9 mouse cellular contexts compared by ENCODE assay signal in the genomic region with DNA sequence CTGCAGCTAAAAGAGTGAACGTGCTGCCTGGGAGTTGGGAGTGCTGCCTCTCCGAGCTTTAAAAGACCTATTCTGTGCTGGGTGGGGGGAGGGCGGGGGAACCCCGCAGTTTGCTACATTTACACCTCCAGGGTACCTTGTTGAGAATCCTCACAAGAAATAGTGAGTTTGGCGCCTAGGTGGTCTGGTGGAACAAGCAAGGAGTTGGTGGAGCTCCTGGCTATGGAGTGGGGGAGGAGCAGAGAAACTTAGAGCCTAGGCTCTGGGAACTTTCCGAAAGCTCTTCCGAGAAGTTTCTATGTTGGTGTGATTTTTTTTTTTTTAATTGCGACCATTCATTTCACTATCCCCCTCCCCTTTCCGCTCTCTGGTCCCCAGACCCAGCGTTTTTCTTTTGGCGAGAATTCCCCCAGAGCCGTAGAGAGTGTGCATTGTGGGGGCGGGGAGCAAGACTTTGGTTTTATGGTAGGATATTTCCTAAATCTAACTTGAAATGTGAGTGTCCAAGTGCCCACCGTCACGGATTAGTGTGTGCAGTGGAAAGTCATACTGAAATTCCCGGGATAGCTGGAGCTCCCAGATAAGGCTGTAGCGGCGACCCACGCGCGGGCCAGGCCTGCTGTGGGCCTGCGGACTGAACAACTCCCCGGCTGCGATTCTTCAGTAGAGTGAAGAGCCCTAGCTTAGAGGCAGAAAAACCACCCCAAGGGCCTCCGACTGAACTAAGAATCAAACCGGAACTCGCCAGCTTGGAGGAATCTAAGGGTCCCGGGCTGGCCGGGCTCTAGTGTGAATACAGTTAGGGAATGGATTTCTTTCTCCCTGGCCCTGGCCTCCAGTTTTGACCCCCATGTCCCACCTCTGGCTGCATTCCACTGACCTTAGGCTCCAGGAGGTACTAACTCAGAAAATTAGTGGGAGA. TPM values are rescaled to one million over a fixed set of nuclear protein-coding genes. Genes with fewer than 3 reads are reported as not detected.
DNase-seq lines count a peak whose midpoint lies in the region; ATAC-seq lines count a peak whose summit lies in the region.
"Had no signal": no experiment of that assay in that cellular context is flagged by ENCODE, and none has a peak within 500 bp of the region (broad histone marks: within the 10 kb centered on the region; RNA-seq: fewer than 3 reads in every experiment).

No protein-coding gene starts in this region.

- peak; percentile 11 for DNase-seq in kidney, adult 9 months
- DNase-seq in kidney, adult 11 months: no peak
- DNase-seq in ovary, postnatal 14 days (ENCODE audit: low spot score): no peak
- no peak for DNase-seq in urinary bladder, adult 18-20 months (ENCODE audit: low spot score in 2 of 2)

- H3K27me3 ChIP-seq in hindbrain, embryonic 12.5 days: peaks cover 44% of the 10 kb centered on the region
- peaks cover 100% of the 10 kb centered on the region for H3K27me3 ChIP-seq in liver, embryonic 16.5 days (ENCODE audit: control insufficient read depth, insufficient read depth, low read depth, low read length)
- peaks cover 93% of the 10 kb centered on the region for H3K27me3 ChIP-seq in stomach, embryonic 15.5 days (replicated peaks)

- 3% methylated on average over 29 of the region's 29 CpGs for WGBS in hindbrain, embryonic 12.5 days
- WGBS in liver, embryonic 16.5 days (ENCODE audit: insufficient replicate concordance): 3% methylated on average over 29 of the region's 29 CpGs
- WGBS in stomach, embryonic 15.5 days: 5% methylated on average over 29 of the region's 29 CpGs

- ATAC-seq in hindbrain, embryonic 12.5 days (ENCODE audit: low FRiP score): no peak
- ATAC-seq in liver, embryonic 16.5 days (ENCODE audit: low read depth): no peak
- no peak for ATAC-seq in stomach, embryonic 15.5 days (ENCODE audit: insufficient read depth, low FRiP score, low read depth)
- ATAC-seq in megakaryocyte progenitor cell, adult 5-6 weeks (replicated peaks; ENCODE audit: poor library complexity): no peak

- no peaks in the 10 kb centered on the region for H3K9me3 ChIP-seq in hindbrain, embryonic 12.5 days (replicated peaks)
- H3K9me3 ChIP-seq in liver, embryonic 16.5 days (replicated peaks; ENCODE audit: control insufficient read depth, low read length): no peaks in the 10 kb centered on the region
- no peaks in the 10 kb centered on the region for H3K9me3 ChIP-seq in stomach, embryonic 15.5 days

- H3K4me3 ChIP-seq in hindbrain, embryonic 12.5 days: peak overlapping the region; percentile 60
- peak overlapping the region; percentile 49; the same call in 1 of the 2 replicates for H3K4me3 ChIP-seq in liver, embryonic 16.5 days (ENCODE audit: low read depth, low read length)
- H3K4me3 ChIP-seq in stomach, embryonic 15.5 days (replicated peaks): peak overlapping the region; percentile 55

- H3K9ac ChIP-seq in hindbrain, embryonic 12.5 days: peak overlapping the region; percentile 98
- no peak overlapping the region for H3K9ac ChIP-seq in liver, embryonic 16.5 days (ENCODE audit: low read depth, low read length)
- no peak overlapping the region for H3K9ac ChIP-seq in stomach, embryonic 15.5 days

- peak overlapping the region; percentile 96 for H3K27ac ChIP-seq in hindbrain, embryonic 12.5 days
- H3K27ac ChIP-seq in liver, embryonic 16.5 days (ENCODE audit: low read length): no peak overlapping the region
- peak overlapping the region; percentile 18; the same call in 1 of the 2 replicates for H3K27ac ChIP-seq in stomach, embryonic 15.5 days

- H3K4me2 ChIP-seq in hindbrain, embryonic 12.5 days (replicated peaks): peak overlapping the region; percentile 62
- peak overlapping the region; percentile 66 for H3K4me2 ChIP-seq in liver, embryonic 16.5 days (ENCODE audit: low read depth, low read length)
- peak overlapping the region; percentile 86 for H3K4me2 ChIP-seq in stomach, embryonic 15.5 days

- no peaks in the 10 kb centered on the region for H3K36me3 ChIP-seq in hindbrain, embryonic 12.5 days
- H3K36me3 ChIP-seq in liver, embryonic 16.5 days (ENCODE audit: control insufficient read depth, insufficient read depth): no peaks in the 10 kb centered on the region
- H3K36me3 ChIP-seq in stomach, embryonic 15.5 days: no peaks in the 10 kb centered on the region

- H3K4me1 ChIP-seq in hindbrain, embryonic 12.5 days: peaks cover 77% of the 10 kb centered on the region
- H3K4me1 ChIP-seq in liver, embryonic 16.5 days (ENCODE audit: control insufficient read depth, low read depth, low read length): no peaks in the 10 kb centered on the region; the same call in 1 of the 2 replicates
- peaks cover 53% of the 10 kb centered on the region for H3K4me1 ChIP-seq in stomach, embryonic 15.5 days

RNA-seq across cellular contexts. Expression of a gene that starts 0.8 kb away (rescaled TPM):
- polyA plus RNA-seq in hindbrain, embryonic 12.5 days (2016; fragmentation: Nextera tagmentation; extraction: Ambion mirVana): 52.8 and 56.7 TPM in 2 replicates
- polyA plus RNA-seq in liver, embryonic 16.5 days (2015; fragmentation: Nextera tagmentation; extraction: Ambion mirVana): not detected in 2 replicates
- 2.8 and 4.0 TPM in 2 replicates for polyA plus RNA-seq in stomach, embryonic 15.5 days (2015; fragmentation: Nextera tagmentation; extraction: Ambion mirVana)
- total RNA-seq in megakaryocyte progenitor cell, adult 5-6 weeks (2015): not detected in 2 replicates
- not detected in 2 replicates for total RNA-seq in megakaryocyte progenitor cell, adult 5-6 weeks (2017)
- total RNA-seq: MEL had no signal

Comparison
In these comparisons a context has a peak if more than half of its experiments do, and no peak if none do; other contexts are left out.
1. RNA of a gene that starts 0.8 kb away (polyA plus RNA-seq): 52.8 to 56.7 TPM in hindbrain, embryonic 12.5 days; 2.8 to 4.0 TPM in stomach, embryonic 15.5 days and not detected in liver, embryonic 16.5 days; every median in the first group is over 10 times any median in the second.
2. Peak in every context shown above with its lines, with median percentiles within 50 percentile points of each other: H3K4me2 ChIP-seq and H3K4me3 ChIP-seq.